Mouse (Mus musculus): ENCODE data around the gene Krtap19-2. TPM values are rescaled to one million over a fixed set of nuclear protein-coding genes. Genes with fewer than 3 reads are reported as not detected.

Krtap19-2 gene
- total RNA-seq (2017), result not detected in 3 replicates

GRCm38 (mm10) chr16:88874169-88874568, at the start of gene Krtap19-2:
Gene Krtap19-2, minus strand, starts transcription at chr16:88874269.
- ATAC-seq (replicated peaks; ENCODE audit: insufficient number of reproducible peaks, low FRiP score, low TSS enrichment, poor library complexity, severe bottlenecking), result no peak

GRCm38 (mm10) chr16:88896357-88896756, 22.3 kb upstream of the Krtap19-2 start, which contains the start of gene Krtap19-5:
Gene Krtap19-5, minus strand, starts transcription at chr16:88896457.
- ATAC-seq (replicated peaks; ENCODE audit: insufficient number of reproducible peaks, low FRiP score, low TSS enrichment, poor library complexity, severe bottlenecking), result no peak

DNA sequence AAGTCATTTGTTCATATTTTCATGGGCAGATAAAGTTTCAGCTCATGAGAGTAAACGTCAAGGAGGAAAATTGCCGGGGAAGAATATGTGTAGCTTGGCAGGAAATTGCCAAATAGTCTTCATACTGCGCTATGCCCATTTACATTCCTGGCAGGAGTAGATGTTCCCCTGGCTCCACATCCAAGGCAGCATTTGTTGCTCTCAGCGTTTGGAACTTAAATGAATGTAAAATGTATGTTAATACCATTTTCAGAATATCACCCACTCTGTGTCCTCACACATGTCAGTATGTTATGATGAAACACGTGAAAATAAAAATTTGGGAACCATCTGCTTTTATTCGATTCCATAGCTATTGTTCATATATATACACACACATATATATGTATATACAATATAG, 12.8 kb upstream of the Krtap19-2 start:
- ATAC-seq (replicated peaks; ENCODE audit: insufficient number of reproducible peaks, low FRiP score, low TSS enrichment, poor library complexity, severe bottlenecking), result no peak

DNA sequence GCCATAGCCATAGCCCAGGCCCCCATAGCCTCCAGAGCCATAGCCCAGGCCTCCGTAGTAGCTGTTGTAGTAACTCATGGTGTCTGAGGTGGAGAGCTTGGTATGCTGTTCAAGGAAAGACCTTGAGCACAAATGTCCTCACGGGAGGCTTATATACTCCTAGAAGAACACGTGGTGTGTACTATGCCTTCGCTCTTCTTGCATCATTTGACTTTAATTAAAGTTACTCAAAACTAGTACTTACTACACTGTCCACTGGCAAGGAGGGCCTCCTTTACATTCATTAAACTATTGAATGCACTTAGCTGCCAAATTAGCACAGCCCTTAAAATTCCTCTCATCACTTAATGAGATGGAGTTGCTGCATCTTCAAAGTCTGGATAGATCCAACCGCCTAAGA, 10.9 kb upstream of the Krtap19-2 start, which contains the start of gene Krtap19-4:
Krtap19-4 (minus strand) TSS at position 101 of the 400 bp plus-strand sequence.
- ATAC-seq (replicated peaks; ENCODE audit: insufficient number of reproducible peaks, low FRiP score, low TSS enrichment, poor library complexity, severe bottlenecking), result no peak

DNA sequence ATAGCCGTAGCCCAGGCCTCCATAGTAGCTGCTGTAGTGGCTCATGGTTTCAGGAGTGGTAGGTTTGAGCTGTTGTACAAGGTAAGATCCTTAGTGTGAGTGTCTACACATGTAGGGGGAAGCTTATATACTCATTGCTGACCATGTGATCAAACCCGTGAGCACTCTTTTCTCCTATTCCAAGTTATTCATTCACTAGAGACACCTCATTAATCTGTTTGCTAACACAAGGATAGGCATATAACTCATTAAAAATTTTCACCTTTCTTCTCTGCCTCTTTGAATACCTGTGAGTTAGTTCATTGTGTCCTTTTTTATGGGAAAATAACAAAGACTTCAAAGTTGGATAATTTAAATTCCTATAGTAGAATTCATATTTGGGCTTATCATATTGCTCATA, 3.9 kb upstream of the Krtap19-2 start, which contains the start of gene Krtap19-3:
Krtap19-3 (minus strand) TSS at position 101 of the 400 bp plus-strand sequence.
- no peak for ATAC-seq (replicated peaks; ENCODE audit: insufficient number of reproducible peaks, low FRiP score, low TSS enrichment, poor library complexity, severe bottlenecking)

DNA sequence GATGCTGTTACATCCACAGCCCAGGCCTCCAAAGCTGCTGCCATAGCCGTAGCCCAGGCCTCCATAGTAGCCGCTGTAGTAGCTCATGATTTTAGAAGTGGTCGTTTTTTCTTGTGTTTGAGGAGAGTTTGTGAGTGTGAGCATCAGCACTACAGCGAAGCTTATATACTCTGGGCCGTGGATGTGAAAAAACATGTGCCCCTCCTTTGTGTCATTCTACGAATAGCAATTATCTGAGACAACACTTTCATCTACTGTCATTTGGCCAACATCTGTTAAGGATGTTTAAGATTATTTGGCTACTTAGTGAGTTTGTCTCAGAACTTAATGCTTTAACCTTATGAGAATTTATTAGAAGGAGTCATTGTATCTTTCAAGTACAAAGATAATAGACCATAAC, 4.8 kb downstream of the Krtap19-2 start, which contains the start of gene Krtap19-1:
Krtap19-1 (minus strand) TSS at position 101 of the 400 bp plus-strand sequence.
- ATAC-seq (replicated peaks; ENCODE audit: insufficient number of reproducible peaks, low FRiP score, low TSS enrichment, poor library complexity, severe bottlenecking), result no peak

DNA sequence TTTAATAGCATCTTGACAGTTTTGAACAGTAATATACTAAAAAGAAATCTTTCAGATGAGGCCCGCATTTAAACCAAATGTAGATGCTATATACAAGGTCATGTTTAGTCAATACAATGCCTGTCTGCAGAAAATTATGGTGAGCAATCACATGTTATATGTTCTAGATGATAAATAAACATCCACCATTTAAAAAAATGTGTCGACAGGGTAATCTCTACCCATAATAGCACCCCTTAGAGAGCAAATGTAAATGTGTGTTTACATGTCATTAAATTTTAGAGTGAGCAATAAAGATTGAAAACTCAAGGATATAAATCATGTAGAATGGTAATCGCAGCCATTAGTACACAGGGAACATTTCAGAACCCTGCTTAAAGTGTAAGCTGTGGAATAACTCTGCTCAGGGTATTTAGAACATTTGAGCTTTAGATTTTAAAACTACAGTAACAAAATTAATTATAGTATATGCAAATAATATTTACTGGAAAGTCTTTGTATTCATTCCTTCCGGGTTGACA, 9.1 kb downstream of the Krtap19-2 start:
- no peak for ATAC-seq (replicated peaks; ENCODE audit: insufficient number of reproducible peaks, low FRiP score, low TSS enrichment, poor library complexity, severe bottlenecking)

- no peak for ATAC-seq (replicated peaks; ENCODE audit: insufficient number of reproducible peaks, low FRiP score, low TSS enrichment, poor library complexity, severe bottlenecking)
Measured at GRCm38 (mm10) chr16:88851450-88851849, 22.6 kb downstream of the Krtap19-2 start.

- ATAC-seq (replicated peaks; ENCODE audit: insufficient number of reproducible peaks, low FRiP score, low TSS enrichment, poor library complexity, severe bottlenecking), result no peak
Measured at GRCm38 (mm10) chr16:88848558-88848957, 25.5 kb downstream of the Krtap19-2 start.

- no peak for ATAC-seq (replicated peaks; ENCODE audit: insufficient number of reproducible peaks, low FRiP score, low TSS enrichment, poor library complexity, severe bottlenecking)
Measured at GRCm38 (mm10) chr16:88847363-88847762, 26.7 kb downstream of the Krtap19-2 start.

- no peak for ATAC-seq (replicated peaks; ENCODE audit: insufficient number of reproducible peaks, low FRiP score, low TSS enrichment, poor library complexity, severe bottlenecking)
Measured at GRCm38 (mm10) chr16:88826978-88827377, 47.1 kb downstream of the Krtap19-2 start.

GRCm38 (mm10) chr16:88826095-88826652, 47.9 kb downstream of the Krtap19-2 start, which contains the start of gene Krtap14:
Gene Krtap14, minus strand, starts transcription at chr16:88826145.
- no peak for ATAC-seq (replicated peaks; ENCODE audit: insufficient number of reproducible peaks, low FRiP score, low TSS enrichment, poor library complexity, severe bottlenecking)

GRCm38 (mm10) chr16:88823736-88824135, 50.3 kb downstream of the Krtap19-2 start:
- ATAC-seq (replicated peaks; ENCODE audit: insufficient number of reproducible peaks, low FRiP score, low TSS enrichment, poor library complexity, severe bottlenecking), result no peak

Other genes with a start within 250 kb of the Krtap19-2 start
- not detected in 3 replicates for gene 2310079G19Rik, start 246.6 kb downstream of the Krtap19-2 start, total RNA-seq (2017)
- not detected in 3 replicates for gene Krtap26-1, start 226.5 kb downstream of the Krtap19-2 start, total RNA-seq (2017)
- gene Krtap27-1, start 202.6 kb downstream of the Krtap19-2 start, total RNA-seq (2017), result not detected in 3 replicates
- not detected in 3 replicates for gene 2310061N02Rik, start 166.3 kb downstream of the Krtap19-2 start, total RNA-seq (2017)
- gene Krtap13-1, start 145.4 kb downstream of the Krtap19-2 start, total RNA-seq (2017), result not detected in 3 replicates
- gene Krtap13, start 122.6 kb downstream of the Krtap19-2 start, total RNA-seq (2017), result not detected in 3 replicates
- gene 2310034C09Rik, start 115.4 kb downstream of the Krtap19-2 start, total RNA-seq (2017), result not detected in 3 replicates
- not detected in 3 replicates for gene 2310057N15Rik, start 100.1 kb downstream of the Krtap19-2 start, total RNA-seq (2017)
- not detected in 3 replicates for gene Gm5965, start 96.4 kb downstream of the Krtap19-2 start, total RNA-seq (2017)
- not detected in 3 replicates for gene Gm20741, start 62.0 kb downstream of the Krtap19-2 start, total RNA-seq (2017)
- gene Krtap15, start 54.1 kb downstream of the Krtap19-2 start, total RNA-seq (2017), result not detected in 3 replicates
- gene Krtap14, start 48.1 kb downstream of the Krtap19-2 start, total RNA-seq (2017), result not detected in 3 replicates
- not detected in 3 replicates for gene Krtap19-1, start 4.9 kb downstream of the Krtap19-2 start, total RNA-seq (2017)
- gene Krtap19-3, start 3.8 kb upstream of the Krtap19-2 start, total RNA-seq (2017), result not detected in 3 replicates
- gene Krtap19-4, start 10.8 kb upstream of the Krtap19-2 start, total RNA-seq (2017), result not detected in 3 replicates
- not detected in 3 replicates for gene Krtap19-5, start 22.2 kb upstream of the Krtap19-2 start, total RNA-seq (2017)
- gene Krtap19-9b, start 58.0 kb upstream of the Krtap19-2 start, total RNA-seq (2017), result not detected in 3 replicates
- not detected in 3 replicates for gene Krtap16-3, start 88.6 kb upstream of the Krtap19-2 start, total RNA-seq (2017)
- gene Krtap22-2, start 136.5 kb upstream of the Krtap19-2 start, total RNA-seq (2017), result not detected in 3 replicates
- not detected in 3 replicates for gene Gm10229, start 141.0 kb upstream of the Krtap19-2 start, total RNA-seq (2017)
- gene Krtap6-1, start 157.4 kb upstream of the Krtap19-2 start, total RNA-seq (2017), result not detected in 3 replicates
- not detected in 3 replicates for gene Gm10228, start 167.2 kb upstream of the Krtap19-2 start, total RNA-seq (2017)
- gene Krtap6-5, start 173.6 kb upstream of the Krtap19-2 start, total RNA-seq (2017), result not detected in 3 replicates
- gene 1110025L11Rik, start 189.7 kb upstream of the Krtap19-2 start, total RNA-seq (2017), result not detected in 3 replicates
- not detected in 3 replicates for gene Krtap6-3, start 209.7 kb upstream of the Krtap19-2 start, total RNA-seq (2017)